Mouse (Mus musculus): ENCODE measurements around the gene Plekhb2. TPM values are rescaled to one million over a fixed set of nuclear protein-coding genes. Genes with fewer than 3 reads are reported as not detected.

The Plekhb2 gene
- total RNA-seq (2021): 100 to 1,000 TPM; 269 to 306 TPM
- long read RNA-seq, experiment 1, transcript Plekhb2-201 (8 exons, 3,279 nt): major isoform, 411 of 475 reads
- long read RNA-seq, experiment 1, partial matches to known transcripts: 36 of 475 reads
- long read RNA-seq, experiment 1, other reads (novel, unspliced or antisense): 28 of 475 reads
- long read RNA-seq, experiment 2, transcript Plekhb2-201 (8 exons, 3,279 nt): major isoform, 284 of 328 reads
- long read RNA-seq, experiment 2, partial matches to known transcripts: 28 of 328 reads
- long read RNA-seq, experiment 2, other reads (novel, unspliced or antisense): 16 of 328 reads

DNA sequence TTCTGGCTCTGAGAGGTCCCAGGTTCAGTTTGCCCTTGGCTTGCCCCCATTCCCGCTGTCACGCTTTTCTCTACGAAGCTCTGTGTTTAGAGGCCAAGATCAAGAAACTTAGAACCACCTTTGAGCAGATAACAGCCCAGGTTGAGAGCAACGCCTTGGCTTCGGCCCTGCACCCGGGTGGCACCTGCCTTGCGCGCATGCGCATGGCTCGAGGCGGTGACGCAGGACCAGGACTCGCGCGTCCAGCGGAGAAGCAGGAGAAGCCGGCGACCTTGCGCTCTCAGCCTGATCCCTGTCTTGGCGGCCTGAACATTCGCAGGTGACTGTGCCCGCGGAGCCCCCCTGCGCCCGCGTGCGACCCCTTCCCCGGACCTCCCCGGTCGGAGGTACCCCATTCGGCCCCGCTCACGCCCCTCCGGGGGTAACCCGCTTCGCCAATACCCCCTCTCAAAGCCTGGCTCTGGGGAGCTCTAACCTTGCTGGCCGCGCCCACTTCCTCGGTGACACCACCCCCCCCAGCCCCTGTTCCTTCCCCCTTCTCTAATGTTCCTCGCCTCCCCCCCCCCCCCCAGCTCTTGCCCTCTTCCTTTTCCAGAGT is at the start of gene Plekhb2:
TSS of gene Plekhb2 (plus strand) at position 232 of the 598 bp plus-strand sequence.
- peak; percentile 86 to 89 for DNase-seq (ENCODE audit: low spot score in 2 of 2)

- peak; percentile 47 to 81 for DNase-seq (ENCODE audit: low spot score in 2 of 2)
Observed at GRCm38 (mm10) chr1:34801616-34802289, 48.0 kb upstream of the Plekhb2 start.

DNA sequence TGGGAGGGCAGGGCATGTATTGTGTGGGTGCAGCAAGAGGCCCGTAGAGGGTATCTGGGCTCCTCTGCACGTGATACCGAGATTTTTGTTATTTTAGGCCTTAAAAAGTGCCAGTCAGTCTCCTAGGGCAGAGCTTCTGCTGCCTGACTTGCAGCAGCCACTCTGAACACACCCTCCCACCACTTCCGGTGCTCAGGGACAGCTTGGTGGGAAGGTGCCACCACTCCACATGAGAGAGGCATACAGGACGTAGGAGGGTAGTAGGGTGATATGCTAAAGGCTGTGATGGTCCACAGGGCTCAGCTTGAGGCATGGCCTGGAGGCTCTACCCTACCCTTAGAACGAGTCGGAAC is 47.5 kb upstream of the Plekhb2 start:
- DNase-seq (ENCODE audit: low spot score in 2 of 2): peak; percentile 69 to 81

DNA sequence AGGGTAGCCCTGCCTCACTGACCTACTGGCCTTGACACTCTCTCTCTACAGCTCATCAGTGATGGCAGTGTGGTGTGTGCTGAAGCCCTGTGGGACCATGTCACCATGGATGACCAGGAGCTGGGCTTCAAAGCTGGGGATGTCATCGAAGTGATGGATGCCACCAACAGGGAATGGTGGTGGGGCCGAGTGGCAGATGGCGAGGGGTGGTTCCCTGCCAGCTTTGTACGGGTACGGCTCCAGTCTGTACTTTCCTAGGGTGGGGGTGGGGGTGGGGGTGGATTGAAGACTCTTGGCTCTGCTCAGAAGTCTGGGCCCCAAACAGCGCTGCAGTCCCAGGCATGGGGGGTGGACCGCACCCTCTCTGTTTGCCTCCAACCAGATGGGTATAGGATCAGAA is 44.9 kb upstream of the Plekhb2 start:
- no peak for DNase-seq (ENCODE audit: low spot score in 2 of 2)

- DNase-seq (ENCODE audit: low spot score in 2 of 2): no peak
Observed at GRCm38 (mm10) chr1:34805931-34806520, 43.8 kb upstream of the Plekhb2 start.

DNA sequence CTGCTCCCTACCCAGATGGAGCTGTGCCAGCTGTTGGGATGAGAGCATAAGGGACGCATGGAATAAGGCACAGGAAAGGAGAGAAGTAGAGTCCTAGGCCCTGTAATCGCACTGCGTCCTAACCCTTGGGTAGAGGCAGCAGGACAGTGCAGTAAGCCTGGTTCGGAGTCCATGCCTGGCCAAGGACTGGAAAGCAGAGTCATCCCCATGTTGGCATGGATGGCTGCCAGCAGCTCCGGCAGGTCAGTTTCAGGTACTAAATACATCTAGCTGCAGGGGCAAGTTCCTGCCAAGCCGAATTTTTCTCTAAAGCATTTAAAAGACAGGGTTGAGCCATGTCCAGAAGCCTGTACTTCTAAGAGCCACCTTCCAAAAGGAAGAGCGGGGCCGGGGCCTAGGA is 41.3 kb upstream of the Plekhb2 start:
- DNase-seq (ENCODE audit: low spot score in 2 of 2): no peak

GRCm38 (mm10) chr1:34810293-34810692 is 39.5 kb upstream of the Plekhb2 start:
- no peak for DNase-seq (ENCODE audit: low spot score in 2 of 2)

- DNase-seq (ENCODE audit: low spot score in 2 of 2): no peak
Observed at GRCm38 (mm10) chr1:34811035-34811434, 38.7 kb upstream of the Plekhb2 start.

DNA sequence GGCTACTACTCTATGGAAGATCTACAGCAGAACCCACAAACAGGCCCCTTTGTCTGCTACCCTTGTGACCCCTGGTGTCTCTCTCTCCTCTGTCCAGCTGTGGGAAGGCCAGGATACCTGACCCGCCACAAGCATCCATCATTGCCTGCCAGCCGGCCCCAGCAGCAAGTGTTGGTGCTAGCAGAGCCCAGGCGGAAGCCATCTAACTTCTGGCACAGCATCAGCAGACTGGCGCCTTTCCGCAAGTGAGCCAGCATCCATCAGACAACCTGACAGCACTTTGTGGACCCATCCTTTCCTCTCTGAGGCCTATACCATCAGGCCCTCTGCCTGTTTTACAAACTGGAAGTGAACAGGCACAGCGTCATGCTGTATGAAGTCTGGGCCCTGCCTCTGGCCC is 38.2 kb upstream of the Plekhb2 start:
- DNase-seq (ENCODE audit: low spot score in 2 of 2): no peak

DNA sequence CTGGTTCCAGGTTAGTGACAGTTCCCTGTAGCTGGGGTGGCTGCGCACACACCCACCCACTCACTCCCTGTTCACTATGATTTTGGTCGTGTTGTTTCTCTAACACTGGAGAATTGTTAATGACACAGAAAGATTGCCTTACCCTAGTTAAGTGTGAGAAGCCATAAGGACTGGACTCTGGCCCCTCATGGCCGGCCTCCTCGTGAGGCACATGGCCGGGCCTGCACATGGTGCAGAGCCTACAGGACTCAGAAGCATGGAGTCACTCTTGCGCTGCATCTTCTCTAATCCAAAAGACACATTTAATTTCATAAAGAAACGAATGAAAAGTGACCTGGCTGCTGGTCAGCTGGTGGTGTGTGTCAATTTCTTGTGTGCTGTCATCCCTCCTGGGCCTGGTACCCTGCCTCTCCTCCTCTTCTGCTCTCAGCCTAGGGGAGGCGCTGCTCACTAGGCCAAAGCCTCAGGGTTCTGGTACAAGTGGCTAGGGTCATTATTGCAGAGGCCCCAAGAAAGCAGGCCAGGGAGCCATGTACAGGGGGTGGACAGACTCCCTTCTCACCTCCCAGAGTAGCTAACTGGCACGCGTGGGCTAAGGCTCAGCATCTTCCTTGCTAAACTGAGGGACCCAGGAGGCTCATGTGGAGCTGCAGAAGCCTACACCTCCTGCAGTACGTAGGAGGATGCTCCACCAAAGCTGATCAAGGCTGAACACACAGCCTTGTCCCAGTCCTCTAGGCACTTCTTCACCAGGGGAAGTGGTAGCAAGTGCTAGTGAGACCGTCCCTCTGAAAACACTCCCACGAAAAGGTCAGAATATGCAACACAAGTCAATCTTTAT is 37.1 kb upstream of the Plekhb2 start:
- no peak for DNase-seq (ENCODE audit: low spot score in 2 of 2)

DNA sequence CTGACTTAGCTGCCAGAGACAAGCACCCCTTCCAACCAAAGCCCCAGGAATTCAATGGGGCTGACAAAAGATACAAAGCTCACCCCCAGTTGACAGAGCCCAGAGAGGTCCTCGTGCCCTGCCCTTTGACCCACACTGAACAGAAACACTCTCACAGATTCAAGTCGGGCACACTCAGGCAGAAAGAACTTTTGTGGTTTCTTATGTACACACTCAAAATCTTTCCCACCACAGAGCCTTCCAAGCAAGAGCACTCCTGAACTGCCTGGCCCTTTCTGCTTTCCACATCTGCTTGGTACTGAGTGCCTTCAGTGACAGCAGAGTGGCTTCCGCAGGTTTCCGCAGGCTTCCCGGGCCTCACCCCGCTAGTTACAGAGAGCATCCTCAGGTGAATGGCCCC is 33.9 kb upstream of the Plekhb2 start:
- no peak for DNase-seq (ENCODE audit: low spot score in 2 of 2)

DNA sequence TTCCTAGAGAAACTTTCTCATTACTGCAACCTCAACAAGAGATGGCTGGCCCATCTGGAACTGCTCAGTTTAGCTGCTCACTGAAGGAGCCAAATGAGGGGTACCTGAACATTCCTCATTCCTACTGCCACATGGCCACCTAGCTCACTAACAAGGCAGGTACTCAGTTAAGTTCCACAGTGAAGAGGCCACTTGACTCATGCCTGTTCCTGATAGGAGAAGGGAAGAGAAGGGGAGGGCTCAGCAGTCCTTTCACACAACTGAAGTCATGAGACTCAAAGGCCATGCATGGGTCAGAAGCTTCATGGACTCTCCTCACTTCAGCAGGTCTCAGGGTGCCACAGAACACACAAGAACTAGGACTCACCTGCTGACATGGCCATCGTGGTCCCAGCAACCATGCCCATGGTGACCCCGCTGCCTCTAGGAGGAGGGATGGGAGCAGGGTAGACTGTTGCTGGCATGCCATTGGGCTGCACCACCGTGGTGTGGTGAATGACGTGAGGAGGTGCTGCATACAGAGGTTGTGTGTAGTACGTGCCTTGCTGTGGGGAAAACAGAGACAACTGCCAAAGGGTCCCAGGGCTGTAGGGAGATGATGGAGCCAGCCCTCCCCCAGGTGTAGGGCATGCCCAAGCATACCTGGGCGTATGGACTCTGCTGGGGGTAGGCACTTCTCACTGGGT is 30.4 kb upstream of the Plekhb2 start:
- DNase-seq (ENCODE audit: low spot score in 2 of 2): no peak

GRCm38 (mm10) chr1:34821411-34821810 is 28.4 kb upstream of the Plekhb2 start:
- no peak for DNase-seq (ENCODE audit: low spot score in 2 of 2)

- no peak for DNase-seq (ENCODE audit: low spot score in 2 of 2)
Observed at GRCm38 (mm10) chr1:34822003-34822402, 27.8 kb upstream of the Plekhb2 start.

- DNase-seq (ENCODE audit: low spot score in 2 of 2): no peak
Observed at GRCm38 (mm10) chr1:34822746-34823145, 27.0 kb upstream of the Plekhb2 start.

- DNase-seq (ENCODE audit: low spot score in 2 of 2): no peak
Observed at GRCm38 (mm10) chr1:34823353-34823752, 26.4 kb upstream of the Plekhb2 start.

DNA sequence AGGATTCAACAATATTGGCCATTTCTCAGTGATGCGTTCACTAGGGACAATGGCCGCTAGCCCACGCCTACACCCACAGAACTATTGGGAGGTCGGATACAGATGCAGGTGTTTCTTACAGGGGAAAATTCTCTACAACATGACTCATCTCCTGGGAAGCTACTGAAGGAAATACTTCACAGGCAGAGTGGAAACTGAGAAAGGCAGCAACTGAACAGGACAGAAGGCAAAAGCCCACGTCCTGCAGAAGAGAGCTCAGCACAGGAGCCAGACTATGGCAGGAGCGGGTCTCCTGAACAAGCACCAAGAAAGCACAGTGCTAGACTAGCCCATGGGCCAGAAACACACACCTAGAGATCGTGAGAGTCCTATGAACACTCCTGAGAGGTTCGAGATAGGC is 25.6 kb upstream of the Plekhb2 start:
- no peak for DNase-seq (ENCODE audit: low spot score in 2 of 2)

GRCm38 (mm10) chr1:34825909-34826308 is 23.9 kb upstream of the Plekhb2 start:
- no peak for DNase-seq (ENCODE audit: low spot score in 2 of 2)

DNA sequence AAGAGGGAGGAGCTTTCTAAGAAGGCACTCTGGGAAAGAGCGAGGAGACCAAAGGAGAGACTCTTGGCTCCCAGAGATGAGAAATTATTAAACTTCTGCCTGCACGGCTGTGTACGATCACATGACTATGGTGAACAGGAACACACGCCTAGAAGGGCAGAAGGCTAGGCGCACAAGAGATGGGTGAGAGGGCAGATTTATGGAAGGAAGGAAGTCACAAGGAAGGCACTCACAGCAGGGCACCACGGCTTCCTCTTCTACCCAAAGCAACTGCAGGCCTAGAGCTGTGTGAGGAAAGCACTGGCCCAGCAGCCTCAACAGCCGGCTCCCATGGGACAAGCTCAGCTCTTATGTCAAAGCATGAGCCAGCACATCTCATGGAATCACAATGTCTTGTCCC is 21.9 kb upstream of the Plekhb2 start:
- no peak for DNase-seq (ENCODE audit: low spot score in 2 of 2)

DNA sequence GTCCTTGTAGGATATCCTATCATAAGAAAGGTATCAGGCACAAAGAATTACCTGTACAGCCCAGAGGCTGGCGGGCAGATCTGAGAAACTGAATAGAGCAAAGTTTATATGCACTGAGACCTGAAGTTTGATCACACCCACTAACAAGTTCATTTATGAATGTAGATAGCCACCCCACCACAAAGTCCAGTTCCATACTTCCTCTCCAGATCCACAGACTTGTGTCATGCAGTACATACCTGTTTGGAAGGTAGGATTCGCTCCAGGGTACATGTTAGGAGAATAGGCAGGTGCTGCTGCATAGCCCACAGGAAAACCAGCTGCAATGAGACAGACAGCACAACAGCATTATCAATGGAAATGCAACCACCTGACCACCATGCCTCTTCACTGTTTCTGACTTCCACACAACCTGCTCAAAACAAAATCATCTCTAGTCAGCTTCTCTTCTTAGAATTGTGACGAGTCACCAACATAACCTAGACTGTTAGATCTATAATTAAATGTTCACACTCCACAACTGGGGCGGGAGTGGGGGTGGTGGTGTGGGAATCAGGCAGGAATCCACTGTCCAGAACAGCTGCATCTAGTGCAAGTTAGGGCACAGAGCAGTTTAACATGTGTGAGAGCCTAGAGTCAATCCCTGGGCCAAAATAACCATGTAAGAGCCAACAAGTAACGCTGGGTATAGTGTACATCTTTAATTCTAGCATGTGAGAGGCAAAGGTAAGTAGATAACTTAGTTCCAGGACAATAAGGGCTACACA is 21.1 kb upstream of the Plekhb2 start:
- DNase-seq (ENCODE audit: low spot score in 2 of 2): no peak

All from left cerebral cortex, adult 18-20 months (tissue).